Mouse (Mus musculus): ENCODE measurements at regions not wholly inside any gene's neighbourhood (a gene's known extent, or its start where the extent isn't known, plus 50 kb on each side); places are given as distances from the start of the nearest gene placed in this dataset.
A peak's percentile ranks its signal among the peaks of the same experiment; 100 is the strongest.

DNA sequence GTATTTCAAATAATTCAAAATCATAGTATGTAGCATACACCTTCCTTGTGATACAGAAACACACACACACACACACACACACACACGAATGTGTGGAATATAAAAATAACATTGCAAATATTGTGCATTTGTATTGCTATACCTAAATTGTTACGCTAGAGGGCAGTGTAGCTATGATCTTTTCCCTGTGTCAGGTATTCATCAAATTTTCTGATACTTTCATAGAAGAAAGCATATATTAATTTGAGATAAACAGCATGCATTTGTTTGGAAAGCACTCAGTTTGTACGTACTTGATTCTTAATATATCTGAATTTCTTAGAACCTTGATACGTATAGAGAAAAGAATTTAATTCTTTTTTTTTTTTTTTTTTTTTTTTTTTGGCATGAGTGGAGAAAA is 1700.9 kb upstream of the Sel1l start:
- DNase-seq (ENCODE audit: low spot score in 2 of 2): no peak

DNA sequence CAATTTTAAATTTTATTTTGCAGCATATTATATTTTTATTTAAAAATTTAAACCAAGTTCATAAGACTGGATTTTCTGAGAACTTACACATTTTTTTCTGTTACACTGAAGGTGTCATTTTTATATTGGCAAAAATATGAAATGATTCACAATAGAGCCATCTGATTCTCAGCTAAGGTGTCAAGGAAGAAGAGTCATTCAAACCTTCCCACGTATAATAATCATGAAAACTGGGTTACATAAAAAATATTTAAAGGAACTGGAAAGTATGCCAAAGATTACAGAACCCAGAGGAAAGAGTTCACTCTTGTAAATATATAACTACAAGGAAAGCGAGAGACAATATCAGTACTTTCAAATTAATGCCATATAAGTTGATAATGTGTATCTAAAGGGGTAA is 1674.5 kb upstream of the Sel1l start:
- no peak for DNase-seq (ENCODE audit: low spot score in 2 of 2)

DNA sequence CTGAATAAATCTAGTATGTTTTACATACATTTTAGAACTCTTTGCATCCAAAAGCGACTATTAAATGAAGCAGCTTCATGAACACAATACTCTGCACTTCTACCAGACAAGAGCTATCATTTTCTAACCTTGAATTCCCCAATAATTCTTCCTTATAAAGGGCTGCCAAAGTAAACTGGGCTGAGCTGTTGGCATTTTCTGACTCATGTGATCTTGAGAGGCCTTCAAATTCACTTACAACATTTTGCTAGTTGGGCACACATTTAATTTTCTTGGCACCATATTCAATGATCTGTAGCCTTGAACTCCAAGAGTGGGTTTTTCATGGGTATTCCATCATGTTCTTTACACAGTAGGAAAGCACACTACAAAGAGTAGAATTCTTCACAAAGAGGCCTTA is 1637.4 kb upstream of the Sel1l start:
- DNase-seq (ENCODE audit: low spot score in 2 of 2): no peak

DNA sequence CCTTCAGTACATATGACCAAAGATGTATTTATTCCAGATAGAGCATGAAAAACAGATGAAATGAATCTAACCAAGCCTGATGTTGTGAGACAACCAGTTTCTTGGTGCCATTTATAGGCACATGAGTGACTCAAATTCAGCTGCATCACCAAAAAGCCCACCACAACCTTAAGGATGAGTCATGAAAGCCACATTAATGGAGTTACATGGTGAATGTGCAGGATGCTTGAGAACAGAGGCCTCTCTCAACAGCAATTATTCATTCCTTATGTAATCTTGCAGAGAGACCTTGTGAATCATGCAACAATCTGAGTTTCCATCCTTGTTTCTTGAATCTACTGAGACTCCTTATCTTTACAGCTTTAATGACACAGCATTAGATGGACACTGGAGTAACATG is 1613.1 kb upstream of the Sel1l start:
- DNase-seq (ENCODE audit: low spot score in 2 of 2): no peak

DNA sequence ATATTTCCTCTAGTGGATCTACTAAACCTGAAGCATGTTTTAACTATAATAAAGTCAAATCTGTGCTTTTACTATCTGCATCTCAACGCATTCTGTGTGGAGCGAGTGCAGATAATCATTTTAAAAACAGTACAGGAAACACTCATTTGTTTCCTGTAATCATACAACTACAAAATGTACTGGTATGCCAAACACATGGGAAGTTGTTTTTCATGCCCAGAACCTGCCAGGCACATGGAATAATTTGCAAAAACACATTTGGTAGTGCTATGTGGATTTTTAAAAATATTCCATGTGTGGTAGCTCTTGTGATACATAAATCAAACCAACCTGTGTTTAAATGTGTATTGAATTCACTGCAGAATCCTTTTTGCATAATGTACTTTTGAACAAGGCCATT is 1600.5 kb upstream of the Sel1l start:
- no peak for DNase-seq (ENCODE audit: low spot score in 2 of 2)

DNA sequence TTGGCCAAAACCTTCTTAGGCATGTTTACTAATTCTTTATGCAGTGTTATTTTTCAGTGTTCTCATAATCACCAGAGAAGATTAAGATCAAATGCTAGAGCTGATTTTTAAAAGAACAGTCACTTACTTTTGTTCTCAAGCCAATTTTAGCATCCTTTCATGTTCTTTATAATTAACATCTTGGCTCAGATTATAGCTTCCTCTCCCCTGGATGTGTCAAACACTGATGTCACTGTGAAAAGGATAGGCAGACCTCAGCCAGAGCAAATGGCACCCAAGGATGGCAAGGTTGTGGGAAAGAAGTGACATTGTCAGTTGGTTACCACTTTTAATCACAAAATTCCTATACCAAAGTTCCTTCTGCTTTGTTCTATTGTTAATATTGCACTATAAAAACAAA is 1580.3 kb upstream of the Sel1l start:
- no peak for DNase-seq (ENCODE audit: low spot score in 2 of 2)

DNA sequence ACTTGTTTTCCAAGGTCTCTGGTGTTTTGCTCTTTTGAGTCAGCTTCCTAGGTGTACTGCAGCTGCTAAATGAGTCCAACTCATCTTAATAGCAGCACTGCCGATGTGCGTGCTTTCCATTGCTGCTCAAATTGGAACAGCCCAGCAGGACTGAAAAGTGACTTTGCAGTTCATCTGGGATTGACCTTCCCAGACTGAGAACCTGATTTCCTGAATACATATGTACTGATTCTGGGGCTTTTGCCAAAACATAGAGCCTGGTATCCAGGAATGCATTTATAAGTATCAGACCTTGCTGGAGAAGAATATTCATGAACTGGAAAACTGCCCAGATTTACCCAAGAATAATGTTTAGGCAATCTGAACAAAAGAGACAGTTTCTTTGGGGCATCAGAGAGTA is 1579.0 kb upstream of the Sel1l start:
- DNase-seq (ENCODE audit: low spot score in 2 of 2): no peak

DNA sequence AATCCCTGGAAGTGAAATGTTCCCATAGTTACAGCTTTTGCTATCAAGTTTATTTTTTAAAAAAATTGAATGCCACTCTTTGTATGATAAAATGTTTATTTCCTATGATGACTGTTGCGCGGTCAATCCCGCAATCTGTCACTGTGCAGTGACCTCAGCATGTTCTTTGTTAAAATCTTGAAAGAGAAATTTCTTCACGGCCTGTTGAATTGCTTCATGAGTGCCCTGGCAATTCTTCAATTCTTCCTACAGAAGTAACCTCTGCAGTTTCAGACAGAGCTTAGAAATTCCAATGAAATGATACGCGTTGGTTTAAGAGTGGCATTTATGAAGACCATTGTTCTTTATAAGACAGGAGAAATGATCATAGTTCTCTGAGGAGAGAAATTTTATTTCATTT is 1567.4 kb upstream of the Sel1l start:
- DNase-seq (ENCODE audit: low spot score in 2 of 2): no peak

DNA sequence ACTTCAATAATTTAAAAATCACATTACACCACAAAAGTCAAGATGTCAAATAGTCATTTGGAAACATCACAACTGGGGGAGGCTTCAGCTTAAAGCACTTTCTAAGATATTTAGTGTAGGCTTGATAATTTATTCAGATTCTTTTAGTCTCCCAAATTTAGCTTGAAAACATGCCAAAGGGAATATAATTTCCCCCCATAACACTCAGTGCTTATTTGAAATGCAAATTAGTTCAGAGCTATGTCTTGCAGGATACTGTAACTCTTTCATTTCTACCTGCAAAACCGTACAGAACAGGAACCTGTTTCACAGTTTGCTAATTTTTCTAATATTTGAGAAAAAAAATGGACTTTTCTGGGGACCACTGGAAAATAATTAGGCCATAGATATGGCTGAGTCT is 1566.8 kb upstream of the Sel1l start:
- DNase-seq (ENCODE audit: low spot score in 2 of 2): no peak

DNA sequence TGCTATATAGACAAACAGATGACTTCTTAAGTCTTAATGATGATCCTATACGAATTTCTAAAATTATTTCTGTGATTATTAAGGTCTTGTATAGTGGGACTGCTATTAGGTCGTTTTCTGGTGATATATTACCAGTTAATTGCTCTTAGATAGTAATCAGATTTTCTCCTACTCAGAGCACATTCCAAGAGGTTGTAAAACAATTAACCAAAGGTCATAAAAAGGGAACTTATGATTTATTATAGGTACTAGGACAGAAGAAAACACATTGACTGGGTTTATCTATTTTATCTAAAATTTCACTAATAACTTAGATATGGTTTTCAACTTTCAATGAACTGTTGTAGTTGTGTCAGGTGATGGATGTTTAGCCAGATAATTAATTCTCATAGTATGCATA is 1536.6 kb upstream of the Sel1l start:
- no peak for DNase-seq (ENCODE audit: low spot score in 2 of 2)

DNA sequence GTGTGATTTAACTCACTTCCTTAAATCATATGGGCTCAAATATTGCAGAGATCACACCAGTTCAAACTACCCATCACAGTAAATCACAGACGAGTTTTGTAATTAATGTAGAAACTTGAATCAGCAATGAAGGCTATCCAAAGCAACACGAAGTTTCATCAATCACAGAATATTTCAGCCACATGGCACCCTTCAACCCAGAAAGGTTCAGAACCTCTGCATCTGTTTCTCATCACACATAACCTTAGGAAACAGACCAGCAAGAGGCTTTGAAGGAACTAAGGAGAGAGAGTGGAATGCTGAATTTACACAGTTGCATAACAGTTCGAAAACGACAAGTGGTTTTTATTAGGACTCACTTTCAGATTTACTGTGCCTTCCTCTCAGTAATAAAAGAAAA is 1494.0 kb upstream of the Sel1l start:
- DNase-seq (ENCODE audit: low spot score in 2 of 2): no peak

DNA sequence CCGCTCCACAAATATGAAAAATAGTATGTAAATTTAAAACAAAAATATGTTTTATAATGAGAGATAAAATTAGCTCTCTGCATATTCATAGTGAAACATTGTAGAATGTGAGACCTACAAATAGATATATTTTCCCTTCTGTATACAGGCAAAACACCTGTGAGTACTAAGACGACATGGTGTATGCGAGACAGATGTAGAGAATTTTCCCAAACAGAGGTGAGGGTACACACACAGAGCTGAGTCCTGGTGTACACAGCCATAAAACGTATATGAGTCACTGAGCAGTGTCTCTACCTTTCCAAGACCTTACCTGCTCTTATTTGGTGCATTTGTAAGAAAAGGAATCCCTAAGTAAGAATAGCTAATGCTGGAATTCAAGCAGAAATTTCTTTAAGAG is 1493.6 kb upstream of the Sel1l start:
- no peak for DNase-seq (ENCODE audit: low spot score in 2 of 2)

DNA sequence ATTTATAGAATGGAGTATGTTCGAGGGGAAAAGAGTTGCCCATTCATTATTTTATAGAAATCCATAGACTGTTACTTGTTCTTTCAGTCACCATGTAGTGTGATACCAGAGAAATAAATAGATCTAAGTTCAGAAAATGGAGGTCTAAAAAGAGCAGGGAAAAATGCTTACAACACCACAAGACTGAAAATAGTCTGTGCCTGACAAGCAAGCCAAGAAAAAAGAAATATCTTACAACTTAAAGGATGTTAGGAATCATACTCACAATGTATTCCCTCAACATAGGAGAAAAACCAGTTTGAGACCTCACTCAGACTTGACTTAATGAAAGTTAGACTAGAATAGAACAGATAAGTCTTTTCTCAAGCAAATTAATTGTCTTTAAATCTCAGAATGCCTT is 1486.6 kb upstream of the Sel1l start:
- no peak for DNase-seq (ENCODE audit: low spot score in 2 of 2)

DNA sequence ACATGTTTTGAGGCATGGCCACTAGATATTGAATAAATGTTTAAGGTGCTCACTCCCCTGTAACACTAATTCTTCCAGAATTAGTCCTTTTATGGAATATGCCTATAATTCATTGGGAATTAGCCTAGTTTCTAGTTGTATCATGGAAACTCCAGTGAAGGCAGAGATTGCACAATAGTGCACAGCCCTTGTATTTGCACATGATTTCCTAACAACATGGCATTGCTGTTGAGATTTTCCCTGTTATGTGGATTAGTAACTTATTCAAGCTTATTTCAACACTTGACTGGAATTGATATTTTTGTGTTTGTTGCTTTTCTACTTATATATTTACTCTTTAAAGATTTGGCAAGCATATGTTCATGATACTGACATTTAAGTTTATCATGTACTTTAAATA is 1463.3 kb upstream of the Sel1l start:
- DNase-seq (ENCODE audit: low spot score in 2 of 2): no peak

DNA sequence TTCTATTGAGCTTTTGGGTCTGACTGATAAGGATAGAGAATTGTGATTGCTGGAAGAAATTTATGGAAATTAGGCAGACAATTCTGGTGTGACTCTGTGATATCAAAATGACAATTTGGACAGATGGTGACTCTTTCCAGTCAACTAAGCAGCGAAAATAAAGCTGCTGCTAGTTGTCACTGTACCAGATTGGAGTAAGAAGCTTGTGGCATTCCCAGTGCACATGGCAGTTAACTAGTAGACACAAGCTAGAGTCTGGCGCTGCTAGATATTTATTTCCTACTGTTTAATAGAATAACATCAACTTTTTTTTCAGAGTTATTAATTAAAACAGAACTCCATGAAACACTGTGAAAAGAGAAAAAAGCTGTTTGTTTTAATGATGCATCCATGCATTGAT is 1432.9 kb upstream of the Sel1l start:
- DNase-seq (ENCODE audit: low spot score in 2 of 2): no peak

DNA sequence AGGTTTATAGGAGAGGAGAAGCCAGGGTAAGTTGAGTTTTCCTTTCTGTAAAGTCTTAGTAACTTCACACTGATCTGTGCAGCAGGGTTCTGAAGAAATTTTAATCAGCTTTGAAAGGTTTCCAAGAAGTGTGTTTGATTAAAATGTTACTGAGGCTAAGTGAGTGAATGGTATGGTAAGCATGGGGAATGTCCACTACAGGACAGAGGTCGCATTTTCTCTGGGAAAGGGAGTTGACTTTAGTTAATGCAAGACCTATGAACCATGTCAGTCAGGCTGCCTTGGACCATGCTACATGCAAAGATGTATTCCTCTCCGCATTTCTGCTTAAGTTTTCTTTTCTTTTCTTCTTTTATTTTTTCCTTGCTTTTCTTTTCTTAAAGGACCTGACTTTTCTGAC is 1424.7 kb upstream of the Sel1l start:
- no peak for DNase-seq (ENCODE audit: low spot score in 2 of 2)

DNA sequence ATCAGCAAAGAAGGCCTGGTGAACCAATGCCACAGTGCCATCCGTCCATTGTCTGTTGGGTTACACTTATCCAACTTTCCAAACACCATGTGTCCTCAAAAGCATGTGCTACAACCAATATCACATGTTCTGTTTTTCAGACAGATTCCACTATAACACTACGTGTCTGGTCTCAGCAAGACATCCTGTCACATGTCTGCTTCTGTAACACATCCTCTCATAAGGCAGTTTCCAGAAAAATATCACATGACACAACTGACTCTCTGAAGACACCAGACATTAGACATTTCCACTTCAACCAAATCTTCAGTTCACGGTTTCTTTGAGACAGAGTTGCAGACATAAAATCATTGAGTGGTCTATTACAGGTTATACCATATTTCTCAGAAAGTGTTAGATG is 1381.3 kb upstream of the Sel1l start:
- DNase-seq (ENCODE audit: low spot score in 2 of 2): no peak

DNA sequence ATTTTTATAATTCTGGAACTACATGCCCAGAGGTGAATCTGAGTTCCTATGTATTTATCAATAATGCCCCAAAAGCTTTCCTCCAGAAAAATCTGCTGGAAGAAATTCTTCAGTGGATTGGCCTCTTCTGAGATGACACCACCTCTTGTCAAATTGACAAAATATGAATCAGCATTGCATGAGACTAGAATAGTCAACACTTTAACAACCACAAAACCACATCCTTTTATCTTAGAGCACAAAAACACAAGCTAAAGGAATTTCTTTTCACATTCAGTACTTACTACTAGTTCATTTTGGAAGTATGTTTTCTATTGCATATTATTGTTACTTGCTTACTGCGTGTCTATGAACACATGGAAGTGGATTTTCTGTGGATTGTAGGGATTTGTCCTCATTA is 1377.9 kb upstream of the Sel1l start:
- DNase-seq (ENCODE audit: low spot score in 2 of 2): no peak

DNA sequence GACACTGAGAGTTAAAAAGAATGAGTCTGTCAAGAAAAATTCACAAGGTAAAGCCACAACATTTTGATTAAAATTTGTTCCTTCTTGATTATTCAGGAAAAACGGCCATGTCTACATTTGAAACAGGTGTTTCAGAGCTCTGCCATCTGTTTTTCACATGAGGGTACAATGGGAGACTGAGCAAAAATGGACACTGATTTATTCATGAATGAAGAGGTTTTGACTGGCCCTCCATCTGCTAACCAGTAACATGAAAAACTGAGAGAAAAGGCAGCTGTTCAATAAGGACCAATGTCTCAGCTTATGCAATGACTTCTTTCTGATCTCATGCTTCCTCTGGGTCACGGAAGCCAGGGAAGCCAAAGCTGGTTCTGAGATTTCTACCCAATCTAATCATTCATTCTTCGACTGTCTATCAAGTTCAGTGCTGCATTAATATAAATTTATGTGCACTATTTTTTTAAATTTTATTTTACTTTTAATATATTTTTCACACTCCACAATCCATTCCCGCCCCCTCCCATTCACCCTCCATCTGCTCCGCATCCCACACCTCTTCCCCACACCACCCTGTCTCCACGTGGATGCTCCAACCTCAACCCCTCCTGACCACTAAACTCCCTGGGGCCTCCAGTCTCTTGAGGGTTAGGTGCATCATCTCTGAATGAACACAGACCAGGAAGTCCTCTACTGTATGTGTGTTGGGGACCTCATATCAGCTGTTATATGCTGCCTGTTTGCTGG is 1372.4 kb upstream of the Sel1l start:
- no peak for DNase-seq (ENCODE audit: low spot score in 2 of 2)

DNA sequence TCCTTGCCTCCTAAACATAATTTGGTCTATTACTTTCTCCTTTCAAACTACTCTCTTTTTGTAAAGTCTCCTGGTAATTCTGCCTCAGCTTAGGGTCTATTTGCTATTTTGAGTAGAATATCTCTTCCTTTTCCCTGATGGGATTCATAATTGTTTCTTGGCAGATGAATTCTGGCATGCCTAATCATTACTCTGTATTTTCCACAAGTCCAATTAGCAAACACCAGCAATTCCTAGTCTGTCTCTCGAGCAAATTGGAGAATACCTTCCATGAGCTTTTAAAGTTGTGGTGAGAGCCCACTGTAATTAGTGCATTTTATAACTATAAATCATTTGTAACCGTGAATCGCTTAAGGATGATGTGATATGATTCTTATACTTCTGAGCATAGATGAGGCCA is 1358.6 kb upstream of the Sel1l start:
- no peak for DNase-seq (ENCODE audit: low spot score in 2 of 2)

DNA sequence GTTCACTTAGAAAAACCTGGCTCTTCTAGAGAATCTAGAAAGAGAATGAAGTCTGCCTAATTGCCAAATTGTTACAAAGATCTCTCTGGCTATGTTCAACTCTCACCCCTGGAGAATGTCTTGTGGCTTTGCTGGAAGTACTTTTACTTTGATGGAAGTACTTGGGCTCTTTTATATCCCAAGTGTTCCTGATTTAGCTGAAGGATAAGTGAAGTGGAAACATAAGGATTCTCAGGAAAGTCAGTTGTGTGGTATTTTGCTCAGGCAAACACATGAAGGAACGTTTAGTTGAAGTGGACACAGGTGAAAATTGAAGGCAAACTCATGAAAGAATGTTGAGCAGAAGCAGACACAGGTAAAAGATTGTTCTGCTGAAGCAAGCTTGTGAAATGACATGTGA is 1340.0 kb upstream of the Sel1l start:
- DNase-seq (ENCODE audit: low spot score in 2 of 2): no peak

DNA sequence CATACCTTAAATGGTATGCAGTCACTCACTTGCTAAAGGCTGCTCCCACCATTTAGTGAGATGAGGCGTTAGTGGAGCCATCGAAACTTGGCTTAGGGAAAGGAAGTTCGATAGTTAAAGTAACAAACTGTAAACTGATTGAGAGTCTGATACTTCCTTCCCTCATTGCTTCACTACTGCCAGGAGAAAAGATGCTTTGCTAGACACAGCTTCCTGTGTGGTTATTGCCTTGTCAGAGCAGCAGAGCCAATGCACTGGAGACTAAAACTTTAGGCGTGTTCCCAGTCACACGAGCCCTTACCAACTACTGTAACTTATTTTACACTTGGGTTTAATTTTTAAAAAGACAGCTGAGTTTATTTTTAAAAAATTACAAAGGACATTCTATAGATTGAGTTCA is 1324.8 kb upstream of the Sel1l start:
- DNase-seq (ENCODE audit: low spot score in 2 of 2): no peak

DNA sequence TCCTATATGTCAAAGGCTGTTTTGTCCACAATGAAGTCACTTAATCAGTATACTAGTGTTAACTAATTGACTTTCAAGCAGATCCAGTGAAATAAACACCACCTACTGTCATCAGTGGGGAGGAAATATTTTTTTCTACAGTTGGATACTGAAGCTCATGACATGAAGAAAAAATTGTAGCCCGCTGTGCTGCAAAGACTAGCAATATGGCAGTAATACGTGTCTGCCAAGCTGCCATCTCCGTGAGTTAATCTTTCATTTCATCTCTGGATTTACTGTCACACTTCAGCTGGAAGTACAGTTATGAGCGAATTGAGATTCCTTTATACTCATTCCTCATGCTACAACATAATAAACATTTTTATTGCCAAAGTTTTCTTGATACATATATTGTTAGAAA is 1311.3 kb upstream of the Sel1l start:
- DNase-seq (ENCODE audit: low spot score in 2 of 2): no peak

DNA sequence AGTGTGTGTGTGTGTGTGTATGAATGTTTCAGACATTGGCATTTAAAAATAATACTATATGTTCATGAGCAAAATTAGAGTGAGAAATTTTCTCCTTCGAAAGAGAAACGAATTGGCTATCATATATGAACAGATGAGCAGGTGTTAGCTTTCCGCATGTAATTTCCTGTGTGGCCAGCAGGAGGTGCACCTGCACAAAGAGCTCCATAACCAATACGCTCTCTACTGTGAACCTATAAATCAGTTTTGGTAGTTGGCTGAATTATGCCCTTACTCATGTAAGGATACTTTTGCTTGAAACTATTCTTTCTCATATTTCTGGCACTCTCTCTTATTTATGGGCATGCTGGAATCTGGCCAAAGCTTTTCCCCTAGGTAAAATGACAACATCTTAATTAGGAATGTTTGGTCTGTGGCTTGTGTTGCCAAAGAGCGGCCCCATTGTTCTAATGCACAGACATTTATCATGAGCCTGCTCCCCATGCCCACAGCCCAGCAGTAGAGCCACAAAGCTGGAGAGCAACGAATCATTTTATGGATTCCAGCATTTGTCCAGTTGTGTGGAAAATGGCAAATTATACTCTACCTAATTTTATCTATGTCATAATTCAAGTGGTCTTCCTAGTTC is 1303.8 kb upstream of the Sel1l start:
- peak in 1 of 2 experiments; percentile 51 for DNase-seq (ENCODE audit: low spot score in 2 of 2)

All from cerebellum, postnatal 4 days (tissue).